Mouse (Mus musculus) liver, embryonic 14.5 days (tissue): Measurements from ENCODE around the gene Tmprss4.

ENCODE experiments used
- CTCF ChIP-seq: IDR thresholded peaks from 2 replicates; pipeline ENCODE4 v1.5.1; 2016; ENCODE audit warnings: antibody characterized with exemption, low read depth, control low read depth
- EP300 ChIP-seq: IDR thresholded peaks from 2 replicates; pipeline ENCODE4 v1.6.1; 2016; ENCODE audit warnings: antibody characterized with exemption, low read depth

GRCm38 (mm10) chr9:45167903-45168302 lies 36.0 kb downstream of the Tmprss4 start:
- TF ChIP-seq CTCF (no peak), EP300 (no peak)
